In genomic region chr12:97872391-97872790, GRCm38 (mm10) we compare ENCODE assay signal across 10 mouse cellular contexts.
DNase-seq lines count a peak whose midpoint lies in the region; ATAC-seq and TF ChIP-seq lines count a peak whose summit lies in the region.
"Had no signal": no experiment of that assay in that cellular context is flagged by ENCODE, and none has a peak within 500 bp of the region (broad histone marks: within the 10 kb centered on the region; RNA-seq: fewer than 3 reads in every experiment).

No protein-coding gene starts in this region.

- no peak overlapping the region for H3K4me2 ChIP-seq in neural tube, embryonic 15.5 days
- no peak overlapping the region for H3K4me2 ChIP-seq in intestine, postnatal 0 days (replicated peaks; ENCODE audit: low read depth)
- no peak overlapping the region for H3K4me2 ChIP-seq in midbrain, postnatal 0 days (ENCODE audit: low read depth, low read length, poor library complexity, severe bottlenecking)
- H3K4me2 ChIP-seq: embryonic facial prominence, embryonic 13.5 days; stomach, embryonic 15.5 days had no signal

- no peaks in the 10 kb centered on the region for H3K9me3 ChIP-seq in neural tube, embryonic 15.5 days (replicated peaks)
- H3K9me3 ChIP-seq in intestine, postnatal 0 days (ENCODE audit: control insufficient read depth), result no peaks in the 10 kb centered on the region
- H3K9me3 ChIP-seq in midbrain, postnatal 0 days (ENCODE audit: low read length), result no peaks in the 10 kb centered on the region
- H3K9me3 ChIP-seq: embryonic facial prominence, embryonic 13.5 days; stomach, embryonic 15.5 days had no signal

- no peak overlapping the region for H3K4me3 ChIP-seq in neural tube, embryonic 15.5 days (replicated peaks)
- H3K4me3 ChIP-seq in cerebellum, adult 2 months (replicated peaks; ENCODE audit: insufficient read depth, low read depth, low read length), result no peak overlapping the region
- H3K4me3 ChIP-seq in intestine, postnatal 0 days (ENCODE audit: low read depth, low read length), result no peak overlapping the region
- H3K4me3 ChIP-seq in midbrain, postnatal 0 days (ENCODE audit: low read depth, low read length), result no peak overlapping the region
- H3K4me3 ChIP-seq: embryonic facial prominence, embryonic 13.5 days; stomach, embryonic 15.5 days had no signal

- TF ChIP-seq CTCF in cerebellum, adult 2 months (IDR thresholded peaks at IDR 0.05; ENCODE audit: borderline replicate concordance, insufficient read depth, low read depth, low read length), result peak; percentile 67
- TF ChIP-seq CTCF in intestine, postnatal 0 days (IDR thresholded peaks at IDR 0.05; ENCODE audit: low read depth), result peak; percentile 85
- TF ChIP-seq CTCF in midbrain, postnatal 0 days (IDR thresholded peaks at IDR 0.05), result peak; percentile 89

- WGBS in neural tube, embryonic 15.5 days, result 21% methylated on average over 2 of the region's 2 CpGs
- WGBS in cerebellum, adult 2 months, result 19% methylated on average over 2 of the region's 2 CpGs
- WGBS in intestine, postnatal 0 days, result 12% methylated on average over 2 of the region's 2 CpGs
- WGBS in midbrain, postnatal 0 days, result 13% methylated on average over 2 of the region's 2 CpGs

- no peaks in the 10 kb centered on the region for H3K27me3 ChIP-seq in neural tube, embryonic 15.5 days (replicated peaks)
- no peaks in the 10 kb centered on the region; the same call in 1 of the 2 replicates for H3K27me3 ChIP-seq in cerebellum, adult 2 months (ENCODE audit: control insufficient read depth, insufficient read depth, low read length)
- no peaks in the 10 kb centered on the region for H3K27me3 ChIP-seq in intestine, postnatal 0 days (replicated peaks; ENCODE audit: control insufficient read depth, insufficient read depth, low read length)
- no peaks in the 10 kb centered on the region for H3K27me3 ChIP-seq in midbrain, postnatal 0 days (ENCODE audit: insufficient read depth, low read length)
- H3K27me3 ChIP-seq: stomach, embryonic 15.5 days had no signal

- H3K27ac ChIP-seq in neural tube, embryonic 15.5 days (replicated peaks), result no peak overlapping the region
- H3K27ac ChIP-seq in cerebellum, adult 2 months (ENCODE audit: insufficient read depth, low read length), result no peak overlapping the region
- no peak overlapping the region for H3K27ac ChIP-seq in intestine, postnatal 0 days (ENCODE audit: low read depth, low read length)
- no peak overlapping the region for H3K27ac ChIP-seq in midbrain, postnatal 0 days (ENCODE audit: low read depth, low read length)
- H3K27ac ChIP-seq: embryonic facial prominence, embryonic 13.5 days; stomach, embryonic 15.5 days had no signal

- H3K9ac ChIP-seq in neural tube, embryonic 15.5 days (replicated peaks), result no peak overlapping the region
- H3K9ac ChIP-seq in intestine, postnatal 0 days (ENCODE audit: low read depth, low read length), result no peak overlapping the region
- no peak overlapping the region for H3K9ac ChIP-seq in midbrain, postnatal 0 days (replicated peaks; ENCODE audit: low read length, poor library complexity, severe bottlenecking)
- H3K9ac ChIP-seq: embryonic facial prominence, embryonic 13.5 days; stomach, embryonic 15.5 days had no signal

- DNase-seq in neural tube, embryonic 10.5 days (ENCODE audit: extremely low spot score, low spot score), result peak; percentile 80
- DNase-seq in cerebellum, adult 2 months, result peak; percentile 22 to 53
- DNase-seq in frontal cortex, adult 2 months (ENCODE audit: extremely low spot score in 1 of 2, low spot score in 1 of 2), result peak; percentile 70 to 93
- DNase-seq in left cerebral cortex, postnatal 36 days (ENCODE audit: low spot score in 2 of 2), result peak; percentile 70 to 76
- DNase-seq in midbrain, postnatal 0 days (ENCODE audit: low spot score), result peak; percentile 88
- peak; percentile 5 to 35 for DNase-seq in thymus, postnatal 10 days (ENCODE audit: low spot score in 2 of 2)

- no peaks in the 10 kb centered on the region for H3K36me3 ChIP-seq in neural tube, embryonic 15.5 days
- H3K36me3 ChIP-seq in intestine, postnatal 0 days (ENCODE audit: control insufficient read depth, insufficient read depth), result no peaks in the 10 kb centered on the region
- no peaks in the 10 kb centered on the region for H3K36me3 ChIP-seq in midbrain, postnatal 0 days (ENCODE audit: insufficient read depth, low read length)
- H3K36me3 ChIP-seq: embryonic facial prominence, embryonic 13.5 days; stomach, embryonic 15.5 days had no signal

- intact Hi-C loops in left cerebral cortex, postnatal 36 days (cut with DNase I), result loop anchor here (5.0 to 10.0 kb wide), 2 partner anchors 310 to 348 kb away; no protein-coding TSS in a partner anchor

- TF ChIP-seq POLR2A in cerebellum, adult 2 months (IDR thresholded peaks at IDR 0.05; ENCODE audit: borderline replicate concordance, insufficient read depth, low read length), result no peak

- no peak for ATAC-seq in neural tube, embryonic 15.5 days (ENCODE audit: low FRiP score)
- no peak for ATAC-seq in intestine, postnatal 0 days
- no peak; the same call in 1 of the 2 replicates for ATAC-seq in midbrain, postnatal 0 days (ENCODE audit: low FRiP score)

- no peaks in the 10 kb centered on the region for H3K4me1 ChIP-seq in neural tube, embryonic 15.5 days
- no peaks in the 10 kb centered on the region for H3K4me1 ChIP-seq in cerebellum, adult 2 months (ENCODE audit: control insufficient read depth, insufficient read depth, low read length)
- no peaks in the 10 kb centered on the region for H3K4me1 ChIP-seq in intestine, postnatal 0 days (replicated peaks; ENCODE audit: control insufficient read depth, insufficient read depth, low read length)
- H3K4me1 ChIP-seq in midbrain, postnatal 0 days (ENCODE audit: insufficient read depth, low read length), result no peaks in the 10 kb centered on the region
- H3K4me1 ChIP-seq: embryonic facial prominence, embryonic 13.5 days; stomach, embryonic 15.5 days had no signal

Comparison
In these comparisons a context has a peak if more than half of its experiments do, and no peak if none do; other contexts are left out.
1. DNase-seq: peak in every context shown above with its lines; median percentile 88 in midbrain, postnatal 0 days; 82 in frontal cortex, adult 2 months; 80 in neural tube, embryonic 10.5 days; 73 in left cerebral cortex, postnatal 36 days; 38 in cerebellum, adult 2 months; 20 in thymus, postnatal 10 days.